ENCODE assay signal across 8 mouse cellular contexts in the genomic region with DNA sequence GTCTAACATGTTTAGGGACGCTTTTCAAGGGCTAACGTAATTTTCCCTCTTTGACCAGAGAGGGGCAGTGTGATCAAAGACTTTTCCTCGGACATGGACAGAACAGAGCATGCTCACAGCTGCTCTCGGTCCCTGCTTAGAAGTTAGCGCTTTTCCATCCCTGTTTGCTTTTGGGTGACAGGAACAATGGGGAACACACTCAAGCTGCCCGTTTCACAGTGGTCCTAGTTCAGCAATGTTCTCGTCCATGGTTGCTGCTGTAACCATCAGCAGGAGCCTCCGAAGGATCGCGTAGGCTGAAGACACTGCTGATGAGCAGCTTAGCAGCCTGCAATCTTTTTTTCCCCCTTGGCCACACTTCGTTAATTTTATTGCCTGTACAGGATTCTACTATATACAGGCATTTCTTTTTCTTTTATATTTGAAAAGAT.
A peak's percentile ranks its signal among the peaks of the same experiment; 100 is the strongest.
DNase-seq lines count a peak whose midpoint lies in the region; ATAC-seq lines count a peak whose summit lies in the region.

No protein-coding gene starts in this region.

- WGBS in embryonic facial prominence, embryonic 11.5 days, result 12% methylated on average over 11 of the region's 11 CpGs
- 10% methylated on average over 11 of the region's 11 CpGs for WGBS in limb, embryonic 11.5 days
- 5% methylated on average over 11 of the region's 11 CpGs for WGBS in midbrain, embryonic 14.5 days
- 5% methylated on average over 11 of the region's 11 CpGs for WGBS in stomach, embryonic 16.5 days

- no peaks in the 10 kb centered on the region for H3K9me3 ChIP-seq in embryonic facial prominence, embryonic 11.5 days (replicated peaks; ENCODE audit: control insufficient read depth, low read length)
- H3K9me3 ChIP-seq in limb, embryonic 11.5 days (ENCODE audit: control insufficient read depth, low read length), result no peaks in the 10 kb centered on the region
- H3K9me3 ChIP-seq in midbrain, embryonic 14.5 days (ENCODE audit: control insufficient read depth, low read length), result no peaks in the 10 kb centered on the region
- H3K9me3 ChIP-seq in stomach, embryonic 16.5 days (replicated peaks; ENCODE audit: control insufficient read depth, low read length), result no peaks in the 10 kb centered on the region

- H3K4me2 ChIP-seq in embryonic facial prominence, embryonic 11.5 days (ENCODE audit: low read depth, low read length), result peak overlapping the region; percentile 63
- H3K4me2 ChIP-seq in limb, embryonic 11.5 days (ENCODE audit: low read depth, severe bottlenecking), result peak overlapping the region; percentile 49
- H3K4me2 ChIP-seq in midbrain, embryonic 14.5 days (ENCODE audit: low read length), result peak overlapping the region; percentile 60
- H3K4me2 ChIP-seq in stomach, embryonic 16.5 days (ENCODE audit: low read depth, low read length), result peak overlapping the region; percentile 66

- peak; percentile 85 for ATAC-seq in embryonic facial prominence, embryonic 11.5 days (replicated peaks; ENCODE audit: insufficient number of reproducible peaks, low FRiP score, low TSS enrichment, low read depth)
- ATAC-seq in limb, embryonic 11.5 days (ENCODE audit: insufficient number of reproducible peaks, low FRiP score, low TSS enrichment, low read depth), result peak; percentile 86; the same call in 1 of the 2 replicates
- peak; percentile 89 for ATAC-seq in midbrain, embryonic 14.5 days (ENCODE audit: low FRiP score, low TSS enrichment)
- peak; percentile 77; the same call in 1 of the 2 replicates for ATAC-seq in stomach, embryonic 16.5 days (ENCODE audit: insufficient read depth, low FRiP score)
- ATAC-seq in CD4-positive, CD25-positive, alpha-beta regulatory T cell, adult 4 months, result no peak

- H3K27ac ChIP-seq in embryonic facial prominence, embryonic 11.5 days (replicated peaks; ENCODE audit: low read depth, low read length), result no peak overlapping the region
- no peak overlapping the region for H3K27ac ChIP-seq in limb, embryonic 11.5 days (replicated peaks; ENCODE audit: low read depth, low read length)
- H3K27ac ChIP-seq in midbrain, embryonic 14.5 days (replicated peaks; ENCODE audit: low read depth, low read length), result 0 out of 2 replicates have a peak overlapping the region, but pooled peaks have one; percentile 46
- peak overlapping the region; percentile 62; the same call in 1 of the 2 replicates for H3K27ac ChIP-seq in stomach, embryonic 16.5 days (ENCODE audit: low read length)

- peak overlapping the region; percentile 62 for H3K9ac ChIP-seq in embryonic facial prominence, embryonic 11.5 days (replicated peaks; ENCODE audit: low read length)
- H3K9ac ChIP-seq in limb, embryonic 11.5 days (ENCODE audit: low read length), result peak overlapping the region; percentile 64
- peak overlapping the region; percentile 47; the same call in 1 of the 2 replicates for H3K9ac ChIP-seq in midbrain, embryonic 14.5 days (replicated peaks; ENCODE audit: low read length)
- peak overlapping the region; percentile 69 for H3K9ac ChIP-seq in stomach, embryonic 16.5 days (ENCODE audit: low read length)

- no peaks in the 10 kb centered on the region for H3K27me3 ChIP-seq in embryonic facial prominence, embryonic 11.5 days (ENCODE audit: control insufficient read depth, insufficient read depth, low read length)
- no peaks in the 10 kb centered on the region for H3K27me3 ChIP-seq in limb, embryonic 11.5 days (ENCODE audit: control insufficient read depth, insufficient read depth, low read length)
- H3K27me3 ChIP-seq in midbrain, embryonic 14.5 days (ENCODE audit: control insufficient read depth, insufficient read depth, low read length), result no peaks in the 10 kb centered on the region
- H3K27me3 ChIP-seq in stomach, embryonic 16.5 days (ENCODE audit: control insufficient read depth, insufficient read depth, low read length), result no peaks in the 10 kb centered on the region

- DNase-seq in adrenal gland, postnatal 36 days, result peak; percentile 41 to 57
- DNase-seq in embryonic facial prominence, embryonic 11.5 days (ENCODE audit: low spot score), result peak; percentile 89
- peak; percentile 6 to 24 for DNase-seq in heart, adult 9 months (ENCODE audit: low spot score in 2 of 2)
- peak; percentile 54 for DNase-seq in kidney, adult 9 months
- peak; percentile 71 for DNase-seq in limb, embryonic 11.5 days (ENCODE audit: low spot score)
- DNase-seq in midbrain, embryonic 14.5 days, result peak; percentile 89

- H3K4me3 ChIP-seq in embryonic facial prominence, embryonic 11.5 days (ENCODE audit: low read depth, low read length), result peak overlapping the region; percentile 29
- H3K4me3 ChIP-seq in limb, embryonic 11.5 days (ENCODE audit: low read depth, low read length), result peak overlapping the region; percentile 29
- peak overlapping the region; percentile 43 for H3K4me3 ChIP-seq in midbrain, embryonic 14.5 days (replicated peaks; ENCODE audit: low read depth, low read length)
- H3K4me3 ChIP-seq in stomach, embryonic 16.5 days (replicated peaks; ENCODE audit: low read length), result peak overlapping the region; percentile 47

- H3K4me1 ChIP-seq in embryonic facial prominence, embryonic 11.5 days (ENCODE audit: control insufficient read depth, insufficient read depth, low read length), result no peaks in the 10 kb centered on the region
- peaks cover 3% of the 10 kb centered on the region; the same call in 1 of the 2 replicates for H3K4me1 ChIP-seq in limb, embryonic 11.5 days (ENCODE audit: control insufficient read depth, insufficient read depth, low read length)
- H3K4me1 ChIP-seq in midbrain, embryonic 14.5 days (ENCODE audit: control insufficient read depth, insufficient read depth, low read length), result no peaks in the 10 kb centered on the region
- peaks cover 3% of the 10 kb centered on the region; the same call in 1 of the 2 replicates for H3K4me1 ChIP-seq in stomach, embryonic 16.5 days (ENCODE audit: control insufficient read depth, insufficient read depth, low read length)

- no peaks in the 10 kb centered on the region for H3K36me3 ChIP-seq in embryonic facial prominence, embryonic 11.5 days (replicated peaks; ENCODE audit: control insufficient read depth, insufficient read depth, low read depth, low read length)
- no peaks in the 10 kb centered on the region for H3K36me3 ChIP-seq in limb, embryonic 11.5 days (ENCODE audit: control insufficient read depth, insufficient read depth, low read length)
- H3K36me3 ChIP-seq in midbrain, embryonic 14.5 days (ENCODE audit: control insufficient read depth, insufficient read depth, low read length), result no peaks in the 10 kb centered on the region
- H3K36me3 ChIP-seq in stomach, embryonic 16.5 days (ENCODE audit: control insufficient read depth, insufficient read depth, low read length), result no peaks in the 10 kb centered on the region

Comparison
In these comparisons a context has a peak if more than half of its experiments do, and no peak if none do; other contexts are left out.
1. DNase-seq: peak in every context shown above with its lines; median percentile 89 in embryonic facial prominence, embryonic 11.5 days; 89 in midbrain, embryonic 14.5 days; 71 in limb, embryonic 11.5 days; 54 in kidney, adult 9 months; 49 in adrenal gland, postnatal 36 days; 15 in heart, adult 9 months.
2. H3K27ac ChIP-seq: peak in midbrain, embryonic 14.5 days (single experiment) and stomach, embryonic 16.5 days (single experiment); none in embryonic facial prominence, embryonic 11.5 days (single experiment) and limb, embryonic 11.5 days (single experiment).
3. Peak in every context shown above with its lines, with median percentiles within 50 percentile points of each other: H3K4me2 ChIP-seq, H3K4me3 ChIP-seq and H3K9ac ChIP-seq.